In the genomic region with DNA sequence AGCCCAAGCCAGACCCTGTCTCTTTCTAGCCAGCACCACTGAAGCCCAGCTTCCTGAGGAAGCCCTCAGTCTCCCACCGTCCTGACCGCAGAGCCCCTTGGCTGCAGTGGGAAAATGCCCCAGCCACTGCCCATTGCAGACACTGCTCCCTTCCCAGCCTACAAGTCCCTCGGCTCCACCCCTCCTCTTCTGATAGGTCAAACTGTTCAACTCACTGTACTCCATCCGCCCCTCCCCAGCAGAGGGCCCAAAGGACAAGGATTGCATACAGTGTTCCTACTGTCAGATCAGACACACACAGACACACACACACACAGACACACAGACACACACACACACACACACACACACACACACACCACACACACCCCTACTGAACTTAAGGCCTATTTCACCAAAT, we compare ENCODE assay signal across 26 mouse cellular contexts. TPM values are rescaled to one million over a fixed set of nuclear protein-coding genes. Genes with fewer than 3 reads are reported as not detected.
DNase-seq lines count a peak whose midpoint lies in the region; ATAC-seq and TF ChIP-seq lines count a peak whose summit lies in the region.
"Had no signal": no experiment of that assay in that cellular context is flagged by ENCODE, and none has a peak within 500 bp of the region (broad histone marks: within the 10 kb centered on the region; RNA-seq: fewer than 3 reads in every experiment).

No protein-coding gene starts in this region.

- no peak overlapping the region for H3K27ac ChIP-seq in lung, postnatal 0 days (ENCODE audit: low read length)
- no peak overlapping the region for H3K27ac ChIP-seq in intestine, postnatal 0 days (ENCODE audit: low read depth, low read length)
- H3K27ac ChIP-seq in liver, embryonic 14.5 days = no peak overlapping the region
- H3K27ac ChIP-seq: heart, embryonic 15.5 days; midbrain, embryonic 13.5 days had no signal

- WGBS in lung, postnatal 0 days = 70% methylated on average over 4 of the region's 4 CpGs
- WGBS in intestine, postnatal 0 days = 74% methylated on average over 4 of the region's 4 CpGs
- WGBS in liver, embryonic 14.5 days (ENCODE audit: insufficient replicate concordance) = 39% methylated on average over 4 of the region's 4 CpGs

- H3K9ac ChIP-seq in lung, postnatal 0 days (replicated peaks; ENCODE audit: low read depth) = no peak overlapping the region
- no peak overlapping the region for H3K9ac ChIP-seq in intestine, postnatal 0 days (ENCODE audit: low read depth, low read length)
- no peak overlapping the region for H3K9ac ChIP-seq in liver, embryonic 14.5 days (replicated peaks)
- H3K9ac ChIP-seq: forebrain, postnatal 0 days; heart, embryonic 15.5 days; midbrain, embryonic 13.5 days had no signal

- H3K4me3 ChIP-seq in lung, postnatal 0 days (ENCODE audit: low read depth, low read length) = no peak overlapping the region
- no peak overlapping the region for H3K4me3 ChIP-seq in intestine, postnatal 0 days (ENCODE audit: low read depth, low read length)
- H3K4me3 ChIP-seq in liver, embryonic 14.5 days (ENCODE audit: insufficient read depth in 1 of 2, low read depth in 2 of 2, low read length in 2 of 2) = no peak overlapping the region
- H3K4me3 ChIP-seq: erythroblast, embryonic 14.5 days; heart, embryonic 15.5 days; midbrain, embryonic 13.5 days had no signal

- no peaks in the 10 kb centered on the region for H3K9me3 ChIP-seq in lung, postnatal 0 days (ENCODE audit: low read length)
- no peaks in the 10 kb centered on the region for H3K9me3 ChIP-seq in intestine, postnatal 0 days (ENCODE audit: control insufficient read depth)
- no peaks in the 10 kb centered on the region for H3K9me3 ChIP-seq in liver, embryonic 14.5 days (ENCODE audit: control insufficient read depth, low read length)
- H3K9me3 ChIP-seq: G1E; heart, embryonic 15.5 days; midbrain, embryonic 13.5 days had no signal

- no peak for ATAC-seq in lung, postnatal 0 days
- 0 out of 2 replicates have a peak, but pooled peaks have one; percentile 19 for ATAC-seq in intestine, postnatal 0 days
- peak; percentile 52; the same call in 1 of the 2 replicates for ATAC-seq in liver, embryonic 14.5 days (ENCODE audit: insufficient read depth)
- ATAC-seq in monocyte, adult 5-6 weeks (replicated peaks; ENCODE audit: insufficient number of reproducible peaks, low FRiP score, low TSS enrichment, poor library complexity, severe bottlenecking) = 0 out of 2 replicates have a peak, but pooled peaks have one; percentile 13
- ATAC-seq: forebrain, postnatal 0 days; hindbrain, embryonic 16.5 days; midbrain, embryonic 13.5 days had no signal

- no peaks in the 10 kb centered on the region for H3K27me3 ChIP-seq in lung, postnatal 0 days (replicated peaks; ENCODE audit: insufficient read depth, low read length)
- no peaks in the 10 kb centered on the region for H3K27me3 ChIP-seq in intestine, postnatal 0 days (replicated peaks; ENCODE audit: control insufficient read depth, insufficient read depth, low read length)
- H3K27me3 ChIP-seq in liver, embryonic 14.5 days (ENCODE audit: control insufficient read depth, insufficient read depth, low read length) = no peaks in the 10 kb centered on the region
- H3K27me3 ChIP-seq: heart, embryonic 15.5 days; midbrain, embryonic 13.5 days had no signal

- no peak for TF ChIP-seq EP300 in lung, postnatal 0 days (IDR thresholded peaks at IDR 0.05)
- TF ChIP-seq EP300 in liver, embryonic 14.5 days (IDR thresholded peaks at IDR 0.05; ENCODE audit: low read depth) = no peak

- no peak overlapping the region for H3K4me2 ChIP-seq in lung, postnatal 0 days (replicated peaks; ENCODE audit: low read depth, low read length)
- no peak overlapping the region for H3K4me2 ChIP-seq in intestine, postnatal 0 days (replicated peaks; ENCODE audit: low read depth)
- H3K4me2 ChIP-seq in liver, embryonic 14.5 days (ENCODE audit: low read depth) = no peak overlapping the region
- H3K4me2 ChIP-seq: heart, embryonic 15.5 days; midbrain, embryonic 13.5 days had no signal

- no peak for TF ChIP-seq CTCF in lung, postnatal 0 days (IDR thresholded peaks at IDR 0.05)
- TF ChIP-seq CTCF in intestine, postnatal 0 days (IDR thresholded peaks at IDR 0.05; ENCODE audit: low read depth) = 0 out of 2 replicates have a peak, but pooled peaks have one; percentile 8
- TF ChIP-seq CTCF in liver, embryonic 14.5 days (IDR thresholded peaks at IDR 0.05; ENCODE audit: low read depth) = no peak

- peaks cover 31% of the 10 kb centered on the region for H3K36me3 ChIP-seq in lung, postnatal 0 days (ENCODE audit: insufficient read depth, low read length)
- peaks cover 83% of the 10 kb centered on the region for H3K36me3 ChIP-seq in intestine, postnatal 0 days (ENCODE audit: control insufficient read depth, insufficient read depth)
- peaks cover 38% of the 10 kb centered on the region for H3K36me3 ChIP-seq in liver, embryonic 14.5 days (replicated peaks; ENCODE audit: control insufficient read depth, insufficient read depth, low read depth)

- H3K4me1 ChIP-seq in lung, postnatal 0 days (ENCODE audit: insufficient read depth, low read depth, low read length) = no peaks in the 10 kb centered on the region
- H3K4me1 ChIP-seq in intestine, postnatal 0 days (replicated peaks; ENCODE audit: control insufficient read depth, insufficient read depth, low read length) = no peaks in the 10 kb centered on the region
- H3K4me1 ChIP-seq in liver, embryonic 14.5 days (replicated peaks; ENCODE audit: control insufficient read depth in 2 of 2, insufficient read depth in 2 of 2, low read length in 1 of 2) = peaks cover 0 to 4% of the 10 kb centered on the region in 2 experiments; a peak in 1 of 4 replicates
- H3K4me1 ChIP-seq: heart, embryonic 15.5 days; midbrain, embryonic 13.5 days had no signal

- DNase-seq in lung, postnatal 10 days = peak; percentile 4
- DNase-seq in lung, postnatal 0 days (ENCODE audit: low spot score) = no peak
- DNase-seq in liver, embryonic 14.5 days (ENCODE audit: low read depth in 3 of 3, low spot score in 3 of 3) = no peak
- no peak for DNase-seq in ovary, postnatal 10 days (ENCODE audit: low spot score)
- no peak for DNase-seq in urinary bladder, adult 18-20 months (ENCODE audit: low spot score in 2 of 2)
- no peak for DNase-seq in right cerebral cortex, adult 2 months (ENCODE audit: low spot score in 2 of 2)
- DNase-seq: adrenal gland, postnatal 25 days; B cell, adult 2 months; cerebellum, adult 18-20 months; cerebellum, postnatal 10 days; forebrain, postnatal 0 days; gastrocnemius, postnatal 10 days; kidney, adult 9 months; kidney, postnatal 10 days; layer of hippocampus, adult 9-11 months; lung, postnatal 36 days; retina, postnatal 1 day; spleen, adult 18-20 months; thymus, postnatal 25 days had no signal

RNA-seq across cellular contexts. Expression of gene Cnot10, which starts 13.3 kb away (rescaled TPM):
- polyA plus RNA-seq in lung, postnatal 0 days (2015; fragmentation: Nextera tagmentation; extraction: Ambion mirVana) = 30.8 and 34.1 TPM in 2 replicates
- polyA plus RNA-seq in intestine, postnatal 0 days (2015; fragmentation: Nextera tagmentation; extraction: Ambion mirVana) = 22.5 and 25.0 TPM in 2 replicates
- 16.3 and 20.7 TPM in 2 replicates for polyA plus RNA-seq in liver, embryonic 14.5 days (2012; rRNA removed)
- polyA plus RNA-seq in liver, embryonic 14.5 days (2014; fragmentation: Nextera tagmentation; extraction: Ambion mirVana) = 23.1 and 23.8 TPM in 2 replicates
- 32.0 to 44.8 TPM (median 42.1 TPM) in 3 replicates for total RNA-seq in monocyte, adult 5-6 weeks (2017)
